ENCODE assay signal across 17 mouse cellular contexts in the genomic region with DNA sequence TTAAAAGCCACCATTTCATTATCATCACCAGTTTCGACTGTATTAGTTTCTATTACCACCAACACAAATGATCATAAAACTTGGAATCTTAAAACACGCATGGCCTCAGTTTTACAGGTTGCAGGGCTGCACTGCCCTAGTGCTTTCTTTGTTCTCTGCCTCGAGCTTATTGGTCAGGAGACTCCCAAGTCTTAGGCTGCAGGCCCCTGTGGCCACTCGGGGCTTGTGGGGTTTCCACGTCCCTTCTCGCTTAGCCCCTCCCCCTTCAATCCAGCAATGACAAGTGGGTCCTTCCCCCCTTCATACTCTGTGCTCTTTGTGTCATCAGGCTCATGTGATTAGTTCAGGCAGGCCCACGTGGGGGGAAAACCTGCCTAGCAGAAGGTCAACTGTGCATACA.
DNase-seq lines count a peak whose midpoint lies in the region; ATAC-seq and TF ChIP-seq lines count a peak whose summit lies in the region.
"Had no signal": no experiment of that assay in that cellular context is flagged by ENCODE, and none has a peak within 500 bp of the region (broad histone marks: within the 10 kb centered on the region; RNA-seq: fewer than 3 reads in every experiment).

No protein-coding gene starts in this region.

- TF ChIP-seq CTCF in heart, postnatal 0 days (IDR thresholded peaks at IDR 0.05; ENCODE audit: low read depth) = no peak
- no peak for TF ChIP-seq CTCF in liver, postnatal 0 days (IDR thresholded peaks at IDR 0.05; ENCODE audit: low read depth)

- no peaks in the 10 kb centered on the region; the same call in 1 of the 2 replicates for H3K36me3 ChIP-seq in heart, postnatal 0 days (replicated peaks; ENCODE audit: control insufficient read depth, insufficient read depth, low read length)
- no peaks in the 10 kb centered on the region for H3K36me3 ChIP-seq in embryonic facial prominence, embryonic 10.5 days (replicated peaks)
- H3K36me3 ChIP-seq in embryonic facial prominence, embryonic 12.5 days = no peaks in the 10 kb centered on the region
- H3K36me3 ChIP-seq in limb, embryonic 13.5 days = no peaks in the 10 kb centered on the region
- no peaks in the 10 kb centered on the region for H3K36me3 ChIP-seq in liver, postnatal 0 days (replicated peaks; ENCODE audit: insufficient read depth, low read length)
- H3K36me3 ChIP-seq: hindbrain, embryonic 15.5 days; lung, embryonic 15.5 days; neural tube, embryonic 12.5 days had no signal

- H3K9ac ChIP-seq in heart, postnatal 0 days (replicated peaks; ENCODE audit: low read depth, low read length) = no peak overlapping the region
- H3K9ac ChIP-seq in embryonic facial prominence, embryonic 12.5 days = no peak overlapping the region
- no peak overlapping the region for H3K9ac ChIP-seq in limb, embryonic 13.5 days
- H3K9ac ChIP-seq in liver, postnatal 0 days (replicated peaks) = no peak overlapping the region
- H3K9ac ChIP-seq: forebrain, embryonic 13.5 days; hindbrain, embryonic 15.5 days; lung, embryonic 15.5 days; neural tube, embryonic 12.5 days had no signal

- 0 out of 2 replicates have a peak overlapping the region, but pooled peaks have one; percentile 36 for H3K27ac ChIP-seq in heart, postnatal 0 days (ENCODE audit: low read depth)
- peak overlapping the region; percentile 82 for H3K27ac ChIP-seq in embryonic facial prominence, embryonic 10.5 days (replicated peaks)
- peak overlapping the region; percentile 74 for H3K27ac ChIP-seq in embryonic facial prominence, embryonic 12.5 days
- H3K27ac ChIP-seq in limb, embryonic 13.5 days = peak overlapping the region; percentile 74
- no peak overlapping the region for H3K27ac ChIP-seq in liver, postnatal 0 days (ENCODE audit: low read depth)
- H3K27ac ChIP-seq: forebrain, embryonic 13.5 days; hindbrain, embryonic 15.5 days; lung, embryonic 15.5 days; neural tube, embryonic 12.5 days had no signal

- peaks cover 39% of the 10 kb centered on the region for H3K4me1 ChIP-seq in heart, postnatal 0 days (ENCODE audit: control insufficient read depth, insufficient read depth)
- peaks cover 34% of the 10 kb centered on the region for H3K4me1 ChIP-seq in embryonic facial prominence, embryonic 10.5 days
- H3K4me1 ChIP-seq in embryonic facial prominence, embryonic 12.5 days = peaks cover 19% of the 10 kb centered on the region; the same call in 1 of the 2 replicates
- peaks cover 27% of the 10 kb centered on the region for H3K4me1 ChIP-seq in limb, embryonic 13.5 days
- H3K4me1 ChIP-seq in liver, postnatal 0 days (ENCODE audit: insufficient read depth) = peaks cover 7% of the 10 kb centered on the region; the same call in 1 of the 2 replicates
- H3K4me1 ChIP-seq: hindbrain, embryonic 15.5 days; neural tube, embryonic 12.5 days had no signal

- no peak for DNase-seq in heart, postnatal 0 days (ENCODE audit: low spot score)
- no peak for DNase-seq in heart, adult 8-10 months (ENCODE audit: low spot score)
- no peak for DNase-seq in embryonic facial prominence, embryonic 10.5 days (ENCODE audit: low spot score)
- no peak for DNase-seq in liver, postnatal 0 days
- no peak for DNase-seq in urinary bladder, postnatal 14 days (ENCODE audit: low spot score)
- DNase-seq: adrenal gland, postnatal 36 days; cerebellum, adult 2 months; kidney, adult 11 months; kidney, postnatal 25 days; thymus, postnatal 36 days had no signal

- TF ChIP-seq EP300 in heart, postnatal 0 days (IDR thresholded peaks at IDR 0.05; ENCODE audit: low read depth) = no peak; the same call in 1 of the 2 replicates
- TF ChIP-seq EP300 in liver, postnatal 0 days (IDR thresholded peaks at IDR 0.05; ENCODE audit: low read depth) = no peak

- H3K9me3 ChIP-seq in heart, postnatal 0 days (replicated peaks; ENCODE audit: control insufficient read depth, low read length) = no peaks in the 10 kb centered on the region
- no peaks in the 10 kb centered on the region for H3K9me3 ChIP-seq in embryonic facial prominence, embryonic 10.5 days
- no peaks in the 10 kb centered on the region for H3K9me3 ChIP-seq in embryonic facial prominence, embryonic 12.5 days
- no peaks in the 10 kb centered on the region for H3K9me3 ChIP-seq in limb, embryonic 13.5 days
- no peaks in the 10 kb centered on the region for H3K9me3 ChIP-seq in liver, postnatal 0 days (ENCODE audit: low read length)
- H3K9me3 ChIP-seq: forebrain, embryonic 13.5 days; hindbrain, embryonic 15.5 days; lung, embryonic 15.5 days; neural tube, embryonic 12.5 days had no signal

- H3K4me3 ChIP-seq in heart, postnatal 0 days (ENCODE audit: low read depth, low read length) = no peak overlapping the region
- H3K4me3 ChIP-seq in embryonic facial prominence, embryonic 10.5 days = no peak overlapping the region
- no peak overlapping the region for H3K4me3 ChIP-seq in embryonic facial prominence, embryonic 12.5 days
- no peak overlapping the region for H3K4me3 ChIP-seq in limb, embryonic 13.5 days
- H3K4me3 ChIP-seq in liver, postnatal 0 days (ENCODE audit: low read depth, low read length) = no peak overlapping the region
- H3K4me3 ChIP-seq: forebrain, embryonic 13.5 days; hindbrain, embryonic 15.5 days; lung, embryonic 15.5 days; neural tube, embryonic 12.5 days had no signal

- 47% methylated on average over 7 of the region's 7 CpGs for WGBS in heart, postnatal 0 days
- WGBS in embryonic facial prominence, embryonic 10.5 days = 55% methylated on average over 7 of the region's 7 CpGs
- 41% methylated on average over 7 of the region's 7 CpGs for WGBS in embryonic facial prominence, embryonic 12.5 days
- 30% methylated on average over 7 of the region's 7 CpGs for WGBS in limb, embryonic 13.5 days
- WGBS in liver, postnatal 0 days (ENCODE audit: insufficient replicate concordance) = 63% methylated on average over 7 of the region's 7 CpGs

- no peak overlapping the region for H3K4me2 ChIP-seq in heart, postnatal 0 days (ENCODE audit: low read depth, low read length)
- no peak overlapping the region for H3K4me2 ChIP-seq in embryonic facial prominence, embryonic 12.5 days (replicated peaks)
- H3K4me2 ChIP-seq in limb, embryonic 13.5 days (replicated peaks) = no peak overlapping the region
- H3K4me2 ChIP-seq in liver, postnatal 0 days (ENCODE audit: low read depth, low read length) = no peak overlapping the region
- H3K4me2 ChIP-seq: forebrain, embryonic 13.5 days; hindbrain, embryonic 15.5 days; liver, embryonic 11.5 days; lung, embryonic 15.5 days; neural tube, embryonic 12.5 days had no signal

- no peaks in the 10 kb centered on the region for H3K27me3 ChIP-seq in heart, postnatal 0 days (ENCODE audit: control insufficient read depth, insufficient read depth, low read length)
- H3K27me3 ChIP-seq in embryonic facial prominence, embryonic 10.5 days (replicated peaks; ENCODE audit: low read depth, poor library complexity, severe bottlenecking) = no peaks in the 10 kb centered on the region
- H3K27me3 ChIP-seq in embryonic facial prominence, embryonic 12.5 days = no peaks in the 10 kb centered on the region
- H3K27me3 ChIP-seq in limb, embryonic 13.5 days = no peaks in the 10 kb centered on the region
- no peaks in the 10 kb centered on the region for H3K27me3 ChIP-seq in liver, postnatal 0 days (ENCODE audit: insufficient read depth, low read length)
- H3K27me3 ChIP-seq: forebrain, embryonic 13.5 days; hindbrain, embryonic 15.5 days; lung, embryonic 15.5 days; neural tube, embryonic 12.5 days had no signal

- 0 out of 2 replicates have a peak, but pooled peaks have one; percentile 32 for ATAC-seq in heart, postnatal 0 days (ENCODE audit: insufficient read depth, low read depth)
- ATAC-seq in embryonic facial prominence, embryonic 12.5 days (ENCODE audit: insufficient number of reproducible peaks, insufficient read depth, low FRiP score, low TSS enrichment) = no peak
- peak; percentile 28; the same call in 1 of the 2 replicates for ATAC-seq in limb, embryonic 13.5 days (ENCODE audit: low FRiP score, low read depth)
- no peak for ATAC-seq in liver, postnatal 0 days
- ATAC-seq: forebrain, embryonic 13.5 days had no signal

Comparison
In these comparisons a context has a peak if more than half of its experiments do, and no peak if none do; other contexts are left out.
1. ATAC-seq: peak in heart, postnatal 0 days (single experiment) and limb, embryonic 13.5 days (single experiment); none in embryonic facial prominence, embryonic 12.5 days (single experiment) and liver, postnatal 0 days (single experiment).